Mouse (Mus musculus): ENCODE measurements around the gene Glrx5. TPM values are rescaled to one million over a fixed set of nuclear protein-coding genes. Genes with fewer than 3 reads are reported as not detected.

Gene Glrx5
- polyA plus RNA-seq, 1 experiment from 2014 or later = 179 TPM

- Histone ChIP-seq H3K4me1 (replicated peaks; ENCODE audit: control insufficient read depth, insufficient read depth, low read length) (no peaks in the 10 kb centered on the region), H3K4me2 (replicated peaks; ENCODE audit: low read depth, low read length) (no peak overlapping the region), H3K27me3 (ENCODE audit: control insufficient read depth, insufficient read depth, low read length) (no peaks in the 10 kb centered on the region), H3K27ac (ENCODE audit: low read depth, low read length) (no peak overlapping the region), H3K9me3 (ENCODE audit: control insufficient read depth, low read length) (no peaks in the 10 kb centered on the region), H3K36me3 (ENCODE audit: control insufficient read depth, insufficient read depth, low read length) (no peaks in the 10 kb centered on the region), H3K4me3 (ENCODE audit: low read depth, low read length) (no peak overlapping the region), H3K9ac (ENCODE audit: low read depth, low read length) (no peak overlapping the region)
- WGBS = 78% methylated on average over 8 of the region's 8 CpGs
- DNase-seq (ENCODE audit: low spot score) (no peak), ATAC-seq (ENCODE audit: low FRiP score) (no peak)
Measured at GRCm38 (mm10) chr12:105021441-105022069, 10.9 kb upstream of the Glrx5 start.

- 72% methylated on average over 7 of the region's 7 CpGs for WGBS
- H3K27me3 ChIP-seq (ENCODE audit: control insufficient read depth, insufficient read depth, low read length) = no peaks in the 10 kb centered on the region
Measured at GRCm38 (mm10) chr12:105022141-105022540, 10.3 kb upstream of the Glrx5 start.

DNA sequence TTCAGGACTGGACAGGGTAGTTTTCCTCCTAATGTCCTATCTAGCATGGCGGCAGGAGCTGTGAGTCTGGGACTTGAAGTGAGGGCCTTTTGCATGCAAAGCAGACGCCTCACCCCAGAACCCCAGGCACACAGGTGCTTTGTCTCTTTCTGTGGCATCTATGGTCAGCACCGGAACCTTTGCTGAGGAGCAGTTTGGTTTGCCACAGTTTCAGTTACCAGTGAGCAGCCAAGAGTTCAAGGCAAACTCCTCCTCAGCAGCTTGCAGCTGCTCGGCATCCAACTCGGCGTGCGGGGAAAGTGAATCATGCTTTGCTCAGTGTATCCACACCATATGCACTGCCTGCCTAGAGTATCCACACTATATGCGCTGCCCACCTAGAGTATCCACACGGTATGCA, 9.7 kb upstream of the Glrx5 start:
- WGBS = 99% methylated on average over 9 of the region's 9 CpGs
- no peak for DNase-seq (ENCODE audit: low spot score)

More at GRCm38 (mm10) chr12:105022141-105022540, 10.3 kb upstream of the Glrx5 start:
- Histone ChIP-seq H3K4me1 (replicated peaks; ENCODE audit: control insufficient read depth, insufficient read depth, low read length) (no peaks in the 10 kb centered on the region), H3K4me3 (ENCODE audit: low read depth, low read length) (no peak overlapping the region), H3K27ac (ENCODE audit: low read depth, low read length) (no peak overlapping the region), H3K4me2 (replicated peaks; ENCODE audit: low read depth, low read length) (no peak overlapping the region), H3K9me3 (ENCODE audit: control insufficient read depth, low read length) (no peaks in the 10 kb centered on the region), H3K9ac (ENCODE audit: low read depth, low read length) (no peak overlapping the region), H3K36me3 (ENCODE audit: control insufficient read depth, insufficient read depth, low read length) (no peaks in the 10 kb centered on the region)
- DNase-seq (ENCODE audit: low spot score) (no peak), ATAC-seq (ENCODE audit: low FRiP score) (no peak)

DNA sequence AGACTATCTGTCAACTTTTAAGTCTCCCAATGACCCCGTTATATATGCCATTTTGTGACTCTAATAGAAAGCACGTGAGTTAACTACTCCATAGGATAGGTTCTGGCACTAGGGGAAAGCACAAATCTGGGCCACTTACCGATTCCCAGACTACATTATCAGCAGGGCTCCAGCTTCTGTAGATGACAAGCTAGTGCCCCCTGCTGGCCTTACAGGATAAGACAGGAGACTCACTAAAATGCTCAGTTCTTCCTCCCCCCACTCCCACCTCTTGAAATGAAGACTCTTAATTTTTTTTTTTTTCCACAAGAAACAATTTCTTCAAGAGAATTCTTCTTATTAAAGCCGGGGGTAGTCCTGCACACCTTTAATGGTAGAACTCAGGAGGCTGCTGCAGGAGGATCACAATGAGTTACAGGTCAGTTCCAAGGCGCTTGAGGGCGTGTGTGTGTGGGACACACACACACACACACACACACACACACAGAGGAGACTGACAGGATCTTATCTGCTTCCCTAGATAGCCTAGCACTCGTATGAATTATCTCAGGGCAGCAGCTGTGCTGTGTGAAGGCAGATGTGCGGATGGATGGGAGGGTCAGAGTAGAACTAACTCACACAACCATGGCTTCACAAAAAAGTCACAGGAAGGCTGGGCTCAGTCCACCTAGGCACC, 7.1 kb upstream of the Glrx5 start:
- peak; percentile 79 for DNase-seq (ENCODE audit: low spot score)
- Histone ChIP-seq H3K36me3 (ENCODE audit: control insufficient read depth, insufficient read depth, low read length) (no peaks in the 10 kb centered on the region), H3K27me3 (ENCODE audit: control insufficient read depth, insufficient read depth, low read length) (no peaks in the 10 kb centered on the region), H3K9me3 (ENCODE audit: control insufficient read depth, low read length) (no peaks in the 10 kb centered on the region), H3K4me2 (replicated peaks; ENCODE audit: low read depth, low read length) (no peak overlapping the region), H3K4me3 (ENCODE audit: low read depth, low read length) (no peak overlapping the region), H3K27ac (ENCODE audit: low read depth, low read length) (no peak overlapping the region), H3K9ac (ENCODE audit: low read depth, low read length) (no peak overlapping the region), H3K4me1 (replicated peaks; ENCODE audit: control insufficient read depth, insufficient read depth, low read length) (no peaks in the 10 kb centered on the region)
- no peak for ATAC-seq (ENCODE audit: low FRiP score)
- WGBS = 51% methylated on average over 8 of the region's 8 CpGs

More for the DNA sequence above, 9.7 kb upstream of the Glrx5 start:
- no peak overlapping the region for H3K4me2 ChIP-seq (replicated peaks; ENCODE audit: low read depth, low read length)
- H3K9me3 ChIP-seq (ENCODE audit: control insufficient read depth, low read length) = no peaks in the 10 kb centered on the region
- no peak overlapping the region for H3K4me3 ChIP-seq (ENCODE audit: low read depth, low read length)
- H3K27me3 ChIP-seq (ENCODE audit: control insufficient read depth, insufficient read depth, low read length) = no peaks in the 10 kb centered on the region
- H3K9ac ChIP-seq (ENCODE audit: low read depth, low read length) = no peak overlapping the region
- H3K4me1 ChIP-seq (replicated peaks; ENCODE audit: control insufficient read depth, insufficient read depth, low read length) = no peaks in the 10 kb centered on the region
- H3K27ac ChIP-seq (ENCODE audit: low read depth, low read length) = no peak overlapping the region
- no peak for ATAC-seq (ENCODE audit: low FRiP score)
- H3K36me3 ChIP-seq (ENCODE audit: control insufficient read depth, insufficient read depth, low read length) = no peaks in the 10 kb centered on the region

DNA sequence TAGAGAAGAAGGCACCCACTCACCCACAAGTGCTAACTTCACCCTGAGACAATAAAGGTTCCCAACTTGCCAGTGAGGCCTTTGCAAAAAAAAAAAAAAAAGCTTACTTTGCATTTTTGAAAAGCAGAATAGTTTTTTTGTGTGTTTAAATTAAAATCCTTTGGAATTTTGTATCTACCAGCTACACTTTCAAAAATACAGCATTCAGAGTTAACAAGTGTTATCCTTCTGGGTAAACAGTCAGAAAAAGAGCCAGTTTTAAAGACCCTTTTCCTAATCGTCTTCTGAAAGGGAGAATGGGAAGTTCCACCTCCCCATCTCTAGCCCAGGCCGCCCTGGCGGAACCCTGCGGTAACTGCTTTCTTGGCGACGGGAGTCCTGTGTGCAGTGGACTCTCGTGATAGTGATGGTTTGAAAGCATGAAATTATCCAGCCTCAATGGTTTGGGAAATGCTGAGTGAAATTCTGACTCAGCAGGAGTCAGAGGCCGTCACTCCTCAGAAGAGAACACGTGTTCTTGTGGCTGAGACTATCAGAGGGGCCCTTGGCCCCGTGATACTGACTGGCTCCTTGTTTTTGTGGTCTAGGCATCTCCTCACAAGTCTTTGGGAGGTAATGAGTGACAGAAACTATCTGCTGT, 6.4 kb upstream of the Glrx5 start:
- no peak overlapping the region for H3K9ac ChIP-seq (ENCODE audit: low read depth, low read length)
- H3K9me3 ChIP-seq (ENCODE audit: control insufficient read depth, low read length) = no peaks in the 10 kb centered on the region
- 53% methylated on average over 10 of the region's 10 CpGs for WGBS
- ATAC-seq (ENCODE audit: low FRiP score) (no peak), DNase-seq (ENCODE audit: low spot score) (no peak)
- H3K4me3 ChIP-seq (ENCODE audit: low read depth, low read length) = no peak overlapping the region
- H3K36me3 ChIP-seq (ENCODE audit: control insufficient read depth, insufficient read depth, low read length) = no peaks in the 10 kb centered on the region
- H3K4me1 ChIP-seq (replicated peaks; ENCODE audit: control insufficient read depth, insufficient read depth, low read length) = peaks cover 7% of the 10 kb centered on the region; the same call in 1 of the 2 replicates
- no peaks in the 10 kb centered on the region for H3K27me3 ChIP-seq (ENCODE audit: control insufficient read depth, insufficient read depth, low read length)
- H3K27ac ChIP-seq (ENCODE audit: low read depth, low read length) = no peak overlapping the region
- no peak overlapping the region for H3K4me2 ChIP-seq (replicated peaks; ENCODE audit: low read depth, low read length)

DNA sequence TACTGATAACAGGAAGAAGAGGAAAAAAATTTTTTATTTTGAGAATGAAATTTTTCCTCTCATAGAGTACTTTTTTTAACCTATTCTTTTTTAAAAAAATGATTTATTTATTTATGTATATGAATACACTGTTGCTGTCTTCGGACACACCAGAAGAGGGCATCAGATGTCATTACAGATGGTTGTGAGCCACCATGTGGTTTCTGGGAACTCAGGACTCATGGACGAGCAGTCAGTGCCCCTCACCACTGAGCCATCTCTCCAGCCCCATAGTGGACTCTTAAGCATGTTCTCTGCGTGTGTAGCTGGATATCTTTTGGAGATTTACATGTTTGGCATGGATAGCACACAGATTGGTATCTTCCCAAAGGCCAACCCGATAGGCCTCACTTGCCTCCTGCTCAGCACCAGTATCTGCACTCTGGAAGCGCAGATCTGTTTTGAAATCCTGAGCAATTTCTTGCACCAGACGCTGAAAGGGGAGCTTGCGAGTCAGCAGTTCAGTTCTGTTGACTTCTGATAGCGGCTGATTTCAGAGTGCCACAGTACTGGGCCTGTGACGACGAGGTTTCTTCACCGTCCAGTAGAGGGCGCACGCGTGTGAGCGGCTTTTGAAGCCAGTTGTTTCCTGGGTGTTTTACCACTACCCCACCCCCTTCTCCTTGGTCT, 5.0 kb upstream of the Glrx5 start:
- H3K9me3 ChIP-seq (ENCODE audit: control insufficient read depth, low read length) = no peaks in the 10 kb centered on the region
- no peaks in the 10 kb centered on the region for H3K36me3 ChIP-seq (ENCODE audit: control insufficient read depth, insufficient read depth, low read length)
- H3K27ac ChIP-seq (ENCODE audit: low read depth, low read length) = no peak overlapping the region
- DNase-seq (ENCODE audit: low spot score) (peak; percentile 78), ATAC-seq (ENCODE audit: low FRiP score) (no peak)
- H3K4me1 ChIP-seq (replicated peaks; ENCODE audit: control insufficient read depth, insufficient read depth, low read length) = peaks cover 8% of the 10 kb centered on the region; the same call in 1 of the 2 replicates
- H3K9ac ChIP-seq (ENCODE audit: low read depth, low read length) = no peak overlapping the region
- H3K4me2 ChIP-seq (replicated peaks; ENCODE audit: low read depth, low read length) = no peak overlapping the region
- H3K27me3 ChIP-seq (ENCODE audit: control insufficient read depth, insufficient read depth, low read length) = no peaks in the 10 kb centered on the region
- no peak overlapping the region for H3K4me3 ChIP-seq (ENCODE audit: low read depth, low read length)
- 33% methylated on average over 15 of the region's 15 CpGs for WGBS

DNA sequence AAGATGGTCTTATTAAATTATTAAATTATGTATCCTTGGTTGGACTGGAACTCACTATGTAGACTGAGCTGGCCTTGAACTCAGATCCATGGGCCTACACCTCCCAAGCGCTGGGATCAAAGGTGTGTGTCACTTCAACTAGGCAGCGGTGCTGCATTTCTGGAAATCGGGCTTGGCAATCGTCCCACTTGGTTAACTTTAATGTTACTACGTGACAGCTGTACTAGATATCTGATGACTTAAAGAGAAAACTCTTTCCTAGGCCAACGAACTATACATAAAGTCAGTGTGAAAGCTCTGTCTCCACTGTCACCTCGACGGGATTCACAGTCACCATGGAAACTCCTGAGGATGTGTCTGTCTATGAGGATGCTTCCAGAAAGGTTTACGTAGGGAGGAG, 2.6 kb upstream of the Glrx5 start:
- Histone ChIP-seq H3K36me3 (ENCODE audit: control insufficient read depth, insufficient read depth, low read length) (no peaks in the 10 kb centered on the region), H3K4me2 (replicated peaks; ENCODE audit: low read depth, low read length) (no peak overlapping the region), H3K9me3 (ENCODE audit: control insufficient read depth, low read length) (no peaks in the 10 kb centered on the region), H3K27ac (ENCODE audit: low read depth, low read length) (no peak overlapping the region), H3K4me3 (ENCODE audit: low read depth, low read length) (no peak overlapping the region), H3K27me3 (ENCODE audit: control insufficient read depth, insufficient read depth, low read length) (no peaks in the 10 kb centered on the region), H3K4me1 (replicated peaks; ENCODE audit: control insufficient read depth, insufficient read depth, low read length) (peaks cover 11% of the 10 kb centered on the region; the same call in 1 of the 2 replicates), H3K9ac (ENCODE audit: low read depth, low read length) (no peak overlapping the region)
- no peak for DNase-seq (ENCODE audit: low spot score)
- ATAC-seq (ENCODE audit: low FRiP score) = no peak
- 87% methylated on average over 9 of the region's 9 CpGs for WGBS

DNA sequence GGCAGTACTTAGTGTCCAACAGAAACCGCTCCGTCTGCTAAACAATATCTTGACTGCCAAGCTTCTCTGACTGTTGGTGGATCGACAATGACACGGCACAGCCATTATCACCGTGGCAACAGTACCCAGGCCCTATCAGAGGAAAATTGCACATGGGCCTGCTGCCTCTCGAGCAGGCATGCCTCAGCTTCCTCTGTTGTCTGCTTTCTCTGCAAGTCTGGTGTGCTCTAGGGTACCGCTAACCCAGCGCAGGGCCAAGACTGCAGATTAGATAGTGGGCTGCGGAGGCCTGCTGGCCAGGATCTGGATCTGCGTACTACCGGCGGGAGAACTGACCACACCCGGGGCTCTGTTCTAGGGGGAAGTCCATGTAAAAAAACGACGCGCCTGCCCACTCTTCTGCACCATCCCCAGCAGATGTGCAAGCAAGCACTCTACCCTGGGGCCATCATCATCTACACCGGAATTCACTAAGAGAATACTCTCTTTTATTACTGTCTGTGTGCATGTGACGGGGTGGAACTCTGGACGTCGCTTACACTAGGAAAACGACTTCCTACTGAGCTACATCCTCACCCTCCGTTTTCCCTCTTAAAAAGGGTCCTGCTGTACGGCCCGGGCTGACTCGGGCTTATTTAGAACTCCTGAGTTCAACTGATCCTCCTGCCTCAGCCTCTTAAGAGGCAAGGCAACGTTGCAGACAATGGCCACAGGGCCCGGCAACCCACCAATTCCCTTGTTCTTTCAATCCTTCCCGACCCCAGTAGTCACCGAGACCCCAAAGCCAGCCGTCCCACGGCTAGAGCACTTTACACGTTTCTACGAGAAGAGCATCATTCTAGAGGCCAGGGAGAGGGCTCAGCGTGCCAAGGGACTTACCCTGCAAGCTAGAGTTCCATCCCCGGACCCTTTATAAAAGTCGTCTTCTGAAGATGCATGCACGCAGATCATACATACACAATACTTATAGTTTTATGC, 1.1 kb upstream of the Glrx5 start:
- H3K27ac ChIP-seq (ENCODE audit: low read depth, low read length) = peak overlapping the region; percentile 63; the same call in 1 of the 2 replicates
- peak overlapping the region; percentile 79 for H3K9ac ChIP-seq (ENCODE audit: low read depth, low read length)
- 8% methylated on average over 37 of the region's 37 CpGs for WGBS
- no peaks in the 10 kb centered on the region for H3K36me3 ChIP-seq (ENCODE audit: control insufficient read depth, insufficient read depth, low read length)
- DNase-seq (ENCODE audit: low spot score) (peak; percentile 50), ATAC-seq (ENCODE audit: low FRiP score) (no peak)
- H3K4me1 ChIP-seq (replicated peaks; ENCODE audit: control insufficient read depth, insufficient read depth, low read length) = peaks cover 11% of the 10 kb centered on the region; the same call in 1 of the 2 replicates
- H3K4me2 ChIP-seq (replicated peaks; ENCODE audit: low read depth, low read length) = peak overlapping the region; percentile 89
- H3K9me3 ChIP-seq (ENCODE audit: control insufficient read depth, low read length) = no peaks in the 10 kb centered on the region
- no peaks in the 10 kb centered on the region for H3K27me3 ChIP-seq (ENCODE audit: control insufficient read depth, insufficient read depth, low read length)
- H3K4me3 ChIP-seq (ENCODE audit: low read depth, low read length) = peak overlapping the region; percentile 65
